Mouse (Mus musculus): ENCODE data around the gene 1500015O10Rik. TPM values are rescaled to one million over a fixed set of nuclear protein-coding genes. Genes with fewer than 3 reads are reported as not detected.

The 1500015O10Rik gene
- polyA plus RNA-seq, 1 experiment from 2014 or later: 18.1 TPM

DNA sequence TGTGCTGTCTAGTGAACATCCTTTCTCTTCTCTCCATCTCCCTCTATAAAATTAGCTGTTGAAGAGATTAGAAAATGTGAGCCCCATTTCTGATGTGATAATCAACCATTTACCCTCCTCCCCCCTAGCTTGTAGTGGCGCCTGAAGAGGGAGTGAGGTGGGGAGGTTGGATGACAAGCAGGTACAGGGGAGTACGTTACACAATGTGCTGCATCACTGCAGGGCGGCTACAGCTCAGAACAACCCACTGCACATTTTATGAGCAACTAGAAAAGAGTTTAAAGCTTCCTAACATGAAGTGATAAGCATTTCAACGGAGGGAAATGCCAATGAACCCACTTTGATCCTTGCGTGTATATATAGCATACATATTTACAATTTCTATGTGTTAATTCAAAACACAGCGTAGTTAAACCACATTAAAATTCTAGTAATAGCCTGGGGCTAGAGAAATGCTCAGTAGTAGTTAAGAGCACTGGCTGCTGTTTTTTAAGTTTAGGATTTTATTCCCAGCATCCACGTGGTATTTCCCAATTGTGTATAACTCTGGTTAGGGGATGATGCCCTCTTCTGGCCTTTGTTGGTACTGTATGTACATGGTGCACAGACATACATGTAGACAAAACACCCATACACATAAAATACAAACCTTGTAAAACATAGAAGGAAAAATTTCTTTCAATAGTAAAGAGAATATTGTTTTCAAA lies 7.6 kb downstream of the 1500015O10Rik start:
- 60% methylated on average over 7 of the region's 7 CpGs for WGBS
- H3K9ac ChIP-seq: no peak overlapping the region
- no peak overlapping the region for H3K4me3 ChIP-seq
- H3K4me2 ChIP-seq: no peak overlapping the region
- H3K27ac ChIP-seq: no peak overlapping the region
- ATAC-seq (replicated peaks): peak; percentile 78
- no peaks in the 10 kb centered on the region for H3K27me3 ChIP-seq (replicated peaks)
- H3K36me3 ChIP-seq (replicated peaks): no peaks in the 10 kb centered on the region
- no peaks in the 10 kb centered on the region for H3K9me3 ChIP-seq
- no peaks in the 10 kb centered on the region for H3K4me1 ChIP-seq

DNA sequence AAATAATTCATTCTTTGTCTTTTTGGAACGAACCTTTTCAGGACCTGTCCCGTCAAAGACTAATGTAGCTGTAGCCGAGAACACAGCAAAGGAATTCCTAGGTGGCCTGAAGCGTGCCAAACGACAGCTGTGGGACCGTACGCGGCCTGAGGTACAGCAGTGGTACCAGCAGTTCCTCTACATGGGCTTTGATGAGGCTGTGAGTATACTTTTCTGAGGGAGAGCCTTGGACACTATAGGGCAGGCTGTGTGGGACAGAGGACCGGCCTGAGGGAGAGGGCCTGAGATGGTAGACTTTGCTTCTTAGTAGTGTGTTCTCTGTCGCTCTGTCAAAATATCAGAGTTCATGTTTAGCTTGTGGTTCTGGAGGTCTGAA lies 8.1 kb downstream of the 1500015O10Rik start:
- no peak overlapping the region for H3K9ac ChIP-seq
- no peaks in the 10 kb centered on the region for H3K36me3 ChIP-seq (replicated peaks)
- no peak overlapping the region for H3K4me3 ChIP-seq
- no peaks in the 10 kb centered on the region for H3K4me1 ChIP-seq
- H3K27me3 ChIP-seq (replicated peaks): no peaks in the 10 kb centered on the region
- 0 out of 2 replicates have a peak, but pooled peaks have one; percentile 28 for ATAC-seq (replicated peaks)
- H3K27ac ChIP-seq: no peak overlapping the region
- H3K9me3 ChIP-seq: no peaks in the 10 kb centered on the region
- 86% methylated on average over 10 of the region's 10 CpGs for WGBS
- no peak overlapping the region for H3K4me2 ChIP-seq

DNA sequence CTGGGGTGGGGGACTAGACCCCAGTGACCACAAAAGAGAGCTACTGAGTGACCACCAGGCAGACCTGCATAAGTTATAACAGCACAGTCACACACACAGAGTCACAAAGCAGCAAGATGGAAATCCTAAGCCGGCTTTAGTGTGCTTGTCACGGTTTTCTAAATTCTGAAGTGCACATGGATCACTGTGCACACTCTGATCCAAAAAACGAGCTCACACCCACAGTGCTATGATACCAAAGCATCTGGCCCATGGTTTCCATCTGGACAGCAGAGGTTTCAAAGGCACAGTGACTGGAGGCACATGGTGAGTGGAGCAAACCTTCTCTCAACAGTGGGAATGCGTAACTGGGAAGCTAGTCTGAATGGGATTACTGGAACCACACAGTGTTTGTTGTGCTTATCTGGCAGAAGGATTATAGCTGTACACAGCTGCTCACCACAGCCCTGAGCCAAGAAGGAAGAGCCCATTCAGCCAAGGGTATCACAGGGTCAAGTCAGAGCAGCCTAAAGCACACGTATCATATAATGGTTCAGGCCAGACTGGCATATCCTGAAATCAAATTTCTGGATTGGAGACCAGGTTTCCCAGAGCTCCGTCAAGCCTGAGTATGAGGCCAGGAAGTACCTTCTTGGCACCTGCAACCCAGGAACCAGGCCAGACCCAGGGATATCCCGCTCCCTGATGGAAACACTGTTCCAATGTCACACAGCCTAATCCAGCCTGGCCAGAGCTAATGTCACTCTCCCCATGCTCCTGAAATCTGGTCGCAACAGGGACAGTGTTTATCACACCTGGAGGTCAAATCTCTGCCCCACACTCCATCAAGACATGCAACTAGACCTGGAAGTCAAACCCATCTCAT lies 24.3 kb downstream of the 1500015O10Rik start:
- WGBS: 72% methylated on average over 8 of the region's 8 CpGs
- Histone ChIP-seq H3K4me3 (no peak overlapping the region), H3K4me1 (no peaks in the 10 kb centered on the region), H3K36me3 (replicated peaks) (peaks cover 4% of the 10 kb centered on the region; the same call in 1 of the 2 replicates), H3K27ac (no peak overlapping the region), H3K9ac (no peak overlapping the region), H3K4me2 (no peak overlapping the region), H3K27me3 (replicated peaks) (no peaks in the 10 kb centered on the region), H3K9me3 (no peaks in the 10 kb centered on the region)
- peak; percentile 76 for ATAC-seq (replicated peaks)

DNA sequence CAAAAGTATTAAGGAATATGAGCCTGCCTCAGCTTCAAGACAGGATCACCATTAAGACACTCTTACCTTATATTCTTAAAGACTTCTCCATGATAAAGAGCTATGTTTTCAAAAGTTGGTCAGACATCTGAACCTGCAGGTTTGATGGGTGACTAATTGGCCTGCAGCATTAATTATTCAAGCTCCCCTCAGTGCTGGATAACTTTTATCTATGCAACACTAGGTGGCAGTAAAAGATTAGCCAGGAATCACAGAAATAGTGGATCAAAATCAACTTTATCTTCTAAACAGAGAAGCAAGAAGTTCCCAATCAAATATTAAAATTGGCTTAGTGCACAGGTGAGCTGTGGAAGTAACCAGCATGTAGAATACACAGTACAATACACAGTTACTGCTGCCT lies 29.7 kb downstream of the 1500015O10Rik start:
- Histone ChIP-seq H3K4me1 (no peaks in the 10 kb centered on the region), H3K9ac (no peak overlapping the region), H3K4me3 (no peak overlapping the region), H3K27me3 (replicated peaks) (no peaks in the 10 kb centered on the region), H3K36me3 (replicated peaks) (no peaks in the 10 kb centered on the region), H3K4me2 (no peak overlapping the region), H3K27ac (no peak overlapping the region), H3K9me3 (no peaks in the 10 kb centered on the region)
- ATAC-seq (replicated peaks): no peak

DNA sequence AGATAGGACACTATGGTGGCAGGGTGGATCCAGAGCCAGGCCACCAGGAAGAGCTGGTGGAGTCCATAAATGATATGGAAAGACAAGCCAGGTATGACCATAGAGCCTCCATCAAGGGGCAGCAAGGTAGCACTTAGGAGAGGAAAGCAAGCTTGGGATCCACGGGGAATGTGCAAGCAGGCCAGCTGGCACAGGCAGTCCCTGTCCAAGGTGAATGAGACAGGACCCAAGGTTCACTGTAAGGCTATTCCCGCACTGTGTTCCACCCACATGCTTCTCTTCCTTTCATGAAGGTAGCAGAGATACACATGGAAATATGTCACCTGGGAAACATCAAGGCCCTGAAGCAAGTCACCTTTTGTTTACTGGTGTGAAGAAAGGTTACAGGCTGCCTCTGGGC lies 34.1 kb downstream of the 1500015O10Rik start:
- ATAC-seq (replicated peaks): no peak
- Histone ChIP-seq H3K27me3 (replicated peaks) (no peaks in the 10 kb centered on the region), H3K27ac (no peak overlapping the region), H3K4me1 (no peaks in the 10 kb centered on the region), H3K4me3 (no peak overlapping the region), H3K9me3 (no peaks in the 10 kb centered on the region), H3K36me3 (replicated peaks) (no peaks in the 10 kb centered on the region), H3K4me2 (no peak overlapping the region), H3K9ac (no peak overlapping the region)
- WGBS: 92% methylated on average over 2 of the region's 2 CpGs

DNA sequence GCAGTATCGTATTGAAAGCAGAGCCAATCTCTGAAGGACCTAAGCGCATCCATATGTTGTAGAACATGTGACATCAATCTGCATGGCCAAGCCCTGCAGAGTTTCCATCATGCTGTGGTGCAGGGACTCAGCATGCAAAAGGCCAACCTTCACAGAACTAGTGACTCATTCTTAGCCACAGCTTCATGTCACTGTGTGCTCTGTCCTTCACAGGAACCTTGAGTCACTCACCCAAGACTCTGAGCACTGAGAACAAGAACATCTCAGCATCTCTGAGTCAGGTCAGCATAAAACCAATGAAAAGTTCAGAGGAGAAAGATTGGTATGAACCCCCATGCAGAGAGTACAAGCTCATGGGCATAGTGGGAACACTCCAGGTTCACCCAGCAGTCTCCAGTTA lies 35.9 kb downstream of the 1500015O10Rik start:
- no peak for ATAC-seq (replicated peaks)
- no peaks in the 10 kb centered on the region; the same call in 1 of the 2 replicates for H3K36me3 ChIP-seq (replicated peaks)
- no peaks in the 10 kb centered on the region for H3K4me1 ChIP-seq
- no peak overlapping the region for H3K27ac ChIP-seq
- no peak overlapping the region for H3K9ac ChIP-seq
- no peaks in the 10 kb centered on the region for H3K27me3 ChIP-seq (replicated peaks)
- WGBS: 98% methylated on average over 2 of the region's 2 CpGs
- no peak overlapping the region for H3K4me2 ChIP-seq
- H3K4me3 ChIP-seq: no peak overlapping the region
- no peaks in the 10 kb centered on the region for H3K9me3 ChIP-seq

DNA sequence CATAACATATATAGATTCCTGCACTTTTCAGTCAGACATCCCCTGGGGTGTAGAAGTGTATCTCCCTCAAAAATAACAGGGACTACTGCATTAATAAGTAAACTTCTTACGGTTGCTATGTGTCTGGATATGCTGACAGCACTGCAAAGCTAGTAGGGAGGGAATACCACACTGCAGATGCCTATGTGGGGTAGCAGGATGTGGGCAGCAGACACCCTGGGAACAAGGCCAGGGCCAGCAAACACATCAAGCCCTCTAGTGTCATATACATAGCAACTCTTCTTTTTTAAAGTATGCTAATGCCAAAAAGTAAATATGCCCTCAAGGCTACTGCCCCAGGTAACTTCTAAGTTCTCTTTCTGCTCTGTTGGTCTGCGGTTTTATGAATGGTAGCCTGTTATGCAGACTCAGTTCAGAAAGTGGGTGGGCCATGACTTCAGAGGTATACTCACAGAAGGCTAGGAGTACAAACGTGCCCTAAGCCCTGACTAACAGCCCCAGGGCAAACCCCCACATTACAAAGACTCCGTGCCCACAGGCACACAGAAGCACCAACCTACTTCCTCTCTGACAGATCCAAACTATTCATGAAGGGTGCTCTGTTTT lies 38.1 kb downstream of the 1500015O10Rik start:
- H3K4me1 ChIP-seq: no peaks in the 10 kb centered on the region
- H3K27me3 ChIP-seq (replicated peaks): no peaks in the 10 kb centered on the region
- H3K27ac ChIP-seq: no peak overlapping the region
- no peak overlapping the region for H3K4me3 ChIP-seq
- H3K9ac ChIP-seq: no peak overlapping the region
- H3K9me3 ChIP-seq: no peaks in the 10 kb centered on the region
- WGBS: 79% methylated on average over 4 of the region's 4 CpGs
- H3K36me3 ChIP-seq (replicated peaks): peaks cover 6% of the 10 kb centered on the region; the same call in 1 of the 2 replicates
- no peak overlapping the region for H3K4me2 ChIP-seq
- ATAC-seq (replicated peaks): no peak

DNA sequence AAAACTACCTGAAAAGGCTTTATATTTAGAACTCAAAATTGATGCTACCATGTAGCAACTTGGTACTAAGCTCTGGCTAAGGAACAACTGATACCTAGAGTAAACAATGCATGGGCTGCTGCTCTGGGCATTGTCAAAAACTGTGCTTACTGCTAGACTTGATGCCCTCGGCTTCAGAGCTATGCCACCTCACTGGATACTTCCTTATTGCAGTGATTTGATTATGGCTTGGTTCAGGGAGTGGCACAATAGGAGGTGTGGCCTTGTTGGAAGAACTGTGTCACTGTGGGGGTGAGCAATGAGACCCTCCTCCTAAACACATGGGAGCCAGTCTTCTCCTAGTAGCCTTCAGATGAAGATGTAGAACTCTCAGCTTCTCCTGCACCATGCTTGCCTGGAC lies 38.9 kb downstream of the 1500015O10Rik start:
- WGBS: 69% methylated on average over 1 of the region's 1 CpGs
- H3K4me1 ChIP-seq: no peaks in the 10 kb centered on the region
- ATAC-seq (replicated peaks): no peak
- H3K27me3 ChIP-seq (replicated peaks): no peaks in the 10 kb centered on the region
- H3K36me3 ChIP-seq (replicated peaks): peaks cover 14% of the 10 kb centered on the region; the same call in 1 of the 2 replicates
- no peak overlapping the region for H3K27ac ChIP-seq
- H3K9ac ChIP-seq: no peak overlapping the region
- no peak overlapping the region for H3K4me2 ChIP-seq
- H3K4me3 ChIP-seq: no peak overlapping the region
- no peaks in the 10 kb centered on the region for H3K9me3 ChIP-seq

DNA sequence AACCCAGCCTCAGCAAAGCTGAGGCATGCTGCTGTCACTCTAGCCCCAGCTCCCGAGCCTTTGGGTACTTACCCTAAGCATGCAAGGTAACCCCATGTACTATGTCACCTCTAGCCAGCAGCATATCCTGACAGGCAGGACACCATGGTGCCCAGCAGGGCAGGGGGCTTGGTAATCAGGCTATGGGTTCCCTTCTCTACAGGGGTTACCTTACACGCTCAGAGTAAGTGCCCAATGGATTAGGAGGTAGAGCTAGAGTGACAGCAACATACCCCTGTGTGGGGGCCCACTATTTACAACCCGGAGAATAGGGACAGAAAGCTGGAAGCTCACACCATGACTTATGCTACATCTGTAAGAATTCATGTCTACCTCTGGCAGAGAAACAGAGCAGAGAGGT lies 39.6 kb downstream of the 1500015O10Rik start:
- no peak overlapping the region for H3K27ac ChIP-seq
- no peak overlapping the region for H3K4me2 ChIP-seq
- no peak overlapping the region for H3K4me3 ChIP-seq
- H3K36me3 ChIP-seq (replicated peaks): peaks cover 18% of the 10 kb centered on the region; the same call in 1 of the 2 replicates
- ATAC-seq (replicated peaks): peak; percentile 52; the same call in 1 of the 2 replicates
- WGBS: 94% methylated on average over 3 of the region's 3 CpGs
- H3K4me1 ChIP-seq: no peaks in the 10 kb centered on the region
- H3K27me3 ChIP-seq (replicated peaks): no peaks in the 10 kb centered on the region
- no peaks in the 10 kb centered on the region for H3K9me3 ChIP-seq
- no peak overlapping the region for H3K9ac ChIP-seq

DNA sequence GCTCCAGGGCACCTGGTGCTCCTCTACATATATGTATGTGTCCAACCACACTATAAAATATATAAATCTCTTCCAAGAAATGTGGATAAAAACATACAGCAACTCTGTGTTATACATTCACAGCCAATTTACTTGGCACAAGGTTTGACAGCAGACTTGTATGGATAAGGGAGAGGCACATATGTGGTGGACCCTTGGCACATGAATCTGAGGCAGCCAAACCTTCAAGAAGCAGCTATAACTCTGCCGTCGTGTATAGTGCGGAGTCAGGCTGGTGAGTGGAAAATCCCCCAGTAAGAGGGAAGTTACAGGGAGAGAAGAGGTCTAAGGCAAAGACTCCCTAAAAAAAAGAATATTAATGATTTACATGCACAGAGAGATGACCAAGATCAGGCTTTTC lies 42.3 kb downstream of the 1500015O10Rik start:
- Histone ChIP-seq H3K36me3 (replicated peaks) (peaks cover 18% of the 10 kb centered on the region; the same call in 1 of the 2 replicates), H3K27ac (no peak overlapping the region), H3K27me3 (replicated peaks) (no peaks in the 10 kb centered on the region), H3K9ac (no peak overlapping the region), H3K4me2 (no peak overlapping the region), H3K4me3 (no peak overlapping the region), H3K9me3 (no peaks in the 10 kb centered on the region), H3K4me1 (no peaks in the 10 kb centered on the region)
- 96% methylated on average over 3 of the region's 3 CpGs for WGBS
- no peak for ATAC-seq (replicated peaks)

DNA sequence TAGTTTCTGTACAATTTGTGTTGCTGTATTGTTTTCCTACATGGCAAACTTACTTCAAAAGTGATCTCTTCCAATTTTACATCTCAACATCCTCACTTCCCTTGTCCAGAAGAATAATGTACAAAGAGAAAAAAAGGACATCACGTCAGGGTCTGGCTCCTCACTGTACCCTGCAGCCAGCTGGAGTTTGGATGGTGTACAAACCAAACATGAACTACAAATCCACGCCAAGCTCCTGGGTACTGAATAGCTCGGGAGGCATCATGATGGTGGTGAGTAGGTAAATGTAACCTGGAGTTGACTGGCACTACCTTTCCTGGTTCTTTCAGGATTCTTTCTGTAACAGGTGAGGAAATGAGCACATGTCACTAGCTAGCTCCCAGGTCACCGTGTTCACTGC lies 43.7 kb downstream of the 1500015O10Rik start:
- Histone ChIP-seq H3K27ac (no peak overlapping the region), H3K27me3 (replicated peaks) (no peaks in the 10 kb centered on the region), H3K4me2 (no peak overlapping the region), H3K4me3 (no peak overlapping the region), H3K9ac (no peak overlapping the region), H3K4me1 (no peaks in the 10 kb centered on the region), H3K9me3 (no peaks in the 10 kb centered on the region), H3K36me3 (replicated peaks) (peaks cover 23% of the 10 kb centered on the region)
- 90% methylated on average over 4 of the region's 4 CpGs for WGBS
- no peak for ATAC-seq (replicated peaks)

DNA sequence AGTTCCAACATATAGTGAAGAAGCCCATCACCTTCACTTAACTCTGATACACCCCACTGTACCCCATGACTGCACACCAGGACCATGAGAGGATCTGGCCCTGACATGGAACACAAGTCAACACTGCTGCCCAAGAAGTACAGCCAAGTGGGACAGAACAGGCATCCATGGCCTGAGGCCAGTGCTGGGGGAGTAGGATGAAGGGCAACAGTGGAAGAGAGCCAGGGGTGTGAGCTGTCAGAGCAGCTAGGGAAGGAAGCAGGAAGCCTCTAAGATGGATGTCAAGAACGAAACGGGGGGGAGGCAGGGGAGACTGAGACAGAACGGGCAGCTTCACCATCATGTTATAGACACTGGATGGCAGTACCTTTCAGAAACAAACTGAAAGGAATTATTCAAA lies 45.7 kb downstream of the 1500015O10Rik start:
- H3K36me3 ChIP-seq (replicated peaks): peaks cover 25% of the 10 kb centered on the region
- 89% methylated on average over 3 of the region's 3 CpGs for WGBS
- no peak for ATAC-seq (replicated peaks)
- no peak overlapping the region for H3K4me3 ChIP-seq
- no peaks in the 10 kb centered on the region for H3K9me3 ChIP-seq
- H3K9ac ChIP-seq: no peak overlapping the region
- no peaks in the 10 kb centered on the region for H3K4me1 ChIP-seq
- H3K27me3 ChIP-seq (replicated peaks): no peaks in the 10 kb centered on the region
- no peak overlapping the region for H3K4me2 ChIP-seq
- H3K27ac ChIP-seq: no peak overlapping the region
